Mouse (Mus musculus): ENCODE results near the gene Lypd3. TPM values are rescaled to one million over a fixed set of nuclear protein-coding genes. Genes with fewer than 3 reads are reported as not detected.

The Lypd3 gene
- polyA plus RNA-seq, 1 experiment, result not detected

DNA sequence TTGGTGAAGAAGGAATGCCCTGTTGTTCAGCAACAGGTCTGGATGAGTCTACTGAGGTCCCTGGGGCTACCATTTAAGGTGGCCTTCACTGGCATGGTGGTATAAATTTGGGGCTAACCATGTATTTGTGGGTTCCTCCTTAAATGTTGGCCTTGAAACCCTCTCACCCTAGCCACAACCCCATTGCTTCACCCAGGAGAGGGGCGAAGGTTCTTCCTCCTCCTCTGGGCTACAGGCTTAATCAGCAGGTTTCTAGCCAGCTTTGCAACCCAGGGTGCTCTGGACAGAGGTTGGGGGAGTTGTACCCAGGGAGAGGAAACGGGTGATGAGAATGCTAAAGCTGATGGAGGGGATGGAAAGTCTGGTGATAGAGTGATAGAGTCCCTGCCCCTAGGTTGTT lies 40.9 kb upstream of the Lypd3 start:
- Histone ChIP-seq H3K4me3 (ENCODE audit: insufficient read depth, low read length) (no peak overlapping the region), H3K4me1 (ENCODE audit: control insufficient read depth, insufficient read depth, low read length) (0 out of 2 replicates have a peak, but pooled peaks cover 2% of the 10 kb centered on the region), H3K27ac (ENCODE audit: insufficient read depth, low read length) (no peak overlapping the region)
- TF ChIP-seq CTCF (IDR thresholded peaks at IDR 0.05; ENCODE audit: borderline replicate concordance, insufficient read depth, low read length), result no peak
- TF ChIP-seq POLR2A (IDR thresholded peaks at IDR 0.05; ENCODE audit: low read depth, low read length), result no peak

DNA sequence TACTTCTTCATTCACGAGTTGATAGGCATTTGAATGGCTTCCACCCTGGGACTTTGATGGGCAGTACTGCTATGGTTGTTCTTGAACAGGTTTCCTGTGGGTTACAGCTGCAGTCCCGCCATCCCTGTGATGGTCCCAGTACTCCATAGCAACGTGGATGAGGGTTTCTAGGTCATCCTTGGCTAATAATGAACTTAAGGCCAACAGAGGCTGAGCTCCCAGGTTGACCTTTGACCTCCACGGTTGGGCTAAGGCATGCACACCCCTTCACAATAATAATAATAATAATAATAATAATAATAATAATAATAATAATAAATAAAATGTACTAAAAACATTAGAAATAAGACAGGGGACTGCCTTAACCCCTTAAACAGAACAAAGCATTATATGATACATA lies 38.2 kb upstream of the Lypd3 start:
- Histone ChIP-seq H3K4me1 (ENCODE audit: control insufficient read depth, insufficient read depth, low read length) (0 out of 2 replicates have a peak, but pooled peaks cover 2% of the 10 kb centered on the region), H3K27ac (ENCODE audit: insufficient read depth, low read length) (no peak overlapping the region), H3K4me3 (ENCODE audit: insufficient read depth, low read length) (no peak overlapping the region)
- no peak for TF ChIP-seq POLR2A (IDR thresholded peaks at IDR 0.05; ENCODE audit: low read depth, low read length)
- TF ChIP-seq CTCF (IDR thresholded peaks at IDR 0.05; ENCODE audit: borderline replicate concordance, insufficient read depth, low read length), result no peak

- TF ChIP-seq CTCF (IDR thresholded peaks at IDR 0.05; ENCODE audit: borderline replicate concordance, insufficient read depth, low read length) (no peak), POLR2A (IDR thresholded peaks at IDR 0.05; ENCODE audit: low read depth, low read length) (no peak)
- H3K4me3 ChIP-seq (ENCODE audit: insufficient read depth, low read length), result no peak overlapping the region
- H3K27ac ChIP-seq (ENCODE audit: insufficient read depth, low read length), result peak overlapping the region; percentile 43; the same call in 1 of the 2 replicates
- no peaks in the 10 kb centered on the region for H3K4me1 ChIP-seq (ENCODE audit: control insufficient read depth, insufficient read depth, low read length)
These were observed 36.9 kb upstream of the Lypd3 start for GRCm38 (mm10) chr7:24599211-24600067.

DNA sequence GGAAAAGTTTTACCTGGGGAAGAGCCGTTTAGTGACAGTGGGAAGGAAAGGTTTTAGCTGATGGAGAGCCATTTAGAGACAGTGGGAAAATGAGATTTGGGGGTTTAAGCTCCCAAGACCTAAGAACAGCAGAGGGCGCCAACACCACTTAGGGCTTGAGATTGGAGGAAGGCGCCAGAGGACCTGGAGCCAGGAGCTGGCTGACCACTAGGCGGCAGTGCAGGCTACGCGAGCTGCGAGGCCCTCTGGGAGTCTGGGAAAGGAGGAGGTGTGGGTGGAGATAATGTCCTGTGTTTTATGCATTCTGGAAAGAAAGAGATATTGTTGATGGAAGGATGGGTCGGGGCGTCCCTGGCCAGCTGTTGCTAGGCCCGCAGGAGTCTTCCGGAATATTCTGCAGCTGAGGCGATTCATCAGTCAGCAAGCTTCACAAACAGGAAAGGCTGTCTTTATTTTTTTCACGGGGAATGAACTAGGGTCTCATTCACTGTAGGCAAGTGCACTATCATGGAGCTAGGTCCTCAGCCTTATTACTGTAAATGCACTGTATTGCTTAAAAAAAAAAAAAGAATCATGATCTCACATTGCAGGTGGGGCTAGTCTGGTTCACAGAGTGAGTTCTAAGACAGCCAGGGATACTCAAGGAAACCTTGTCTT lies 35.3 kb upstream of the Lypd3 start:
- TF ChIP-seq CTCF (IDR thresholded peaks at IDR 0.05; ENCODE audit: borderline replicate concordance, insufficient read depth, low read length) (peak; percentile 100), POLR2A (IDR thresholded peaks at IDR 0.05; ENCODE audit: low read depth, low read length) (no peak)
- Histone ChIP-seq H3K4me3 (ENCODE audit: insufficient read depth, low read length) (no peak overlapping the region), H3K27ac (ENCODE audit: insufficient read depth, low read length) (no peak overlapping the region), H3K4me1 (ENCODE audit: control insufficient read depth, insufficient read depth, low read length) (no peaks in the 10 kb centered on the region)

DNA sequence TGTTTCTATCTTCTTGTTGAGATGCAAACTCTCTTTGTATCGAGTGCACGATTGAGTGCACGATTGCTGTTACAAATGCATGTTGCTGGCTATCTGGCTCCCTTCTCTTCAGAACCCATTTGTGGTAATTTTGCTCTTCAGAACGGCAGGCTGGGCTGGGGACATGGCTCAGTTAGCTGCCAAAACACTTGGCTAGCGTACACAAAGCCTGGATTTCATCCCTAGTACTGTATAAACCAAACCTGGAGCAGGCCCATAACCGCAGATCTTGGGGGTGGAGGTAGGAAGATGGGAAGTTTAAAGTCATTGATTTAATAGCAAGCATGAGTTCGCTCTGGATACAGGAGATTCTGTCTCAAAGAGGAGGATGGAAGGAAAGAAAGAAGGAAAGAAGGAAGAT lies 30.8 kb upstream of the Lypd3 start:
- TF ChIP-seq CTCF (IDR thresholded peaks at IDR 0.05; ENCODE audit: borderline replicate concordance, insufficient read depth, low read length) (no peak), POLR2A (IDR thresholded peaks at IDR 0.05; ENCODE audit: low read depth, low read length) (no peak)
- H3K27ac ChIP-seq (ENCODE audit: insufficient read depth, low read length), result no peak overlapping the region

DNA sequence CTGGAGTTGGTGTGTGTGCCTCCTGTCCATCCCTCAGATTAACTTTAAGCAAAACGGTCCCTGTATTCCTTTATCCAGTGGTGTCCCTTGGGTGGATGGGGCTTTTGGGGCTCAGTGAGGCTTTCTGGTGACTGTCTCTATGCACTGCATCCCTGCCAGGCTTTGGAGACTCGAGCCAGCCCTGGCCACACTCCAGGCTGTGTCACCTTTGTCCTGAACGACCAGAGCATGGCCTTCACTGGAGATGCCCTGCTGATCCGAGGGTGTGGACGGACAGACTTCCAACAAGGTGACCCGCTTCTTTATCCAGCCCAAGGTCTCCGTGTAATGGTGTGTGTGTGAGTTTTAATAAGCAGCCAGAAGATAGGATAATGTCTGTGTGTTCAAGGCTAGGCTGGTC lies 30.3 kb upstream of the Lypd3 start:
- no peaks in the 10 kb centered on the region for H3K4me1 ChIP-seq (ENCODE audit: control insufficient read depth, insufficient read depth, low read length)
- no peak overlapping the region for H3K27ac ChIP-seq (ENCODE audit: insufficient read depth, low read length)
- no peak for TF ChIP-seq CTCF (IDR thresholded peaks at IDR 0.05; ENCODE audit: borderline replicate concordance, insufficient read depth, low read length)
- TF ChIP-seq POLR2A (IDR thresholded peaks at IDR 0.05; ENCODE audit: low read depth, low read length), result no peak
- no peak overlapping the region for H3K4me3 ChIP-seq (ENCODE audit: insufficient read depth, low read length)

More for the DNA sequence above, 30.8 kb upstream of the Lypd3 start:
- Histone ChIP-seq H3K4me3 (ENCODE audit: insufficient read depth, low read length) (no peak overlapping the region), H3K4me1 (ENCODE audit: control insufficient read depth, insufficient read depth, low read length) (no peaks in the 10 kb centered on the region)

DNA sequence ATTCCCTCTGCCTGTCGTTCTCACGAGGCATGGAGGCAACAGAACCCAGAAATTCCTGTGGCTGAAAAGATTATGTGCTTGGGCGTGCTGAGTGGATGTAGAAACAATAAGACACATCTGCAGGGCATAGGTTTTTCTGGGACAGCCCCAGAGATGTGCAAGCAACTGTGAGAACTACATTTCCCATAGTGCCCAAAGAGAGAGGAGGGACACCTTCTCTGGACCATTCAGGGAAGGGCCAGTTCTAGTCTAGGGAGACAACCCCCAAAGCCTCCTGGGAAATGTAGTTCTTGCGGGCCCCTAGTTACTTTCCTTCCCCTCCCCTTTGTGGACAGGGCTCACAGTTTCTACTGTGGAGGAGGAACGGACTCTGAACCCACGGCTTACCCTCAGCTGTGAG lies 28.3 kb upstream of the Lypd3 start:
- Histone ChIP-seq H3K27ac (ENCODE audit: insufficient read depth, low read length) (no peak overlapping the region), H3K4me3 (ENCODE audit: insufficient read depth, low read length) (no peak overlapping the region), H3K4me1 (ENCODE audit: control insufficient read depth, insufficient read depth, low read length) (no peaks in the 10 kb centered on the region)
- TF ChIP-seq CTCF (IDR thresholded peaks at IDR 0.05; ENCODE audit: borderline replicate concordance, insufficient read depth, low read length) (no peak), POLR2A (IDR thresholded peaks at IDR 0.05; ENCODE audit: low read depth, low read length) (no peak)

DNA sequence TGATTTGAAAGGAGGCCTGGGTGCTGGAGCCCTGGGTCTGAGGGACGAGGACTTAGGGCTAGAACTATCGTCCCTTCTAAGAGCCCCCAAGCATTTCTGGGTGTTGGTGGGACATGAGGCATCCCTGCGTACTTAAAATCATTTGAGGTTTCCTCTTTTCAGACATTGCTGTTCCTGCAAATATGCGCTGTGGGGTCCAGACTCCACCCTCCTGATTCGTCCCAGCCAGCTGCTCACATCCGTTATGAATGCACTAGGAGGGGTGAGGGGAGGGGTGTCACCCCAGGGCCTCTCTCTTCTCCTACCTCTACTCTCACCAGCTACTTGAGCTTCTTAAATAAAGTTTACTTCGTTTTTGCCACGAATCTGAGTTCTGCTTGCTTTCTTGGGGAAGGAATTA lies 27.8 kb upstream of the Lypd3 start:
- H3K27ac ChIP-seq (ENCODE audit: insufficient read depth, low read length), result no peak overlapping the region
- no peaks in the 10 kb centered on the region for H3K4me1 ChIP-seq (ENCODE audit: control insufficient read depth, insufficient read depth, low read length)
- no peak for TF ChIP-seq CTCF (IDR thresholded peaks at IDR 0.05; ENCODE audit: borderline replicate concordance, insufficient read depth, low read length)
- no peak for TF ChIP-seq POLR2A (IDR thresholded peaks at IDR 0.05; ENCODE audit: low read depth, low read length)
- no peak overlapping the region for H3K4me3 ChIP-seq (ENCODE audit: insufficient read depth, low read length)

- Histone ChIP-seq H3K4me3 (ENCODE audit: insufficient read depth, low read length) (peak within 1 kb of the TSS; percentile 48), H3K4me1 (ENCODE audit: control insufficient read depth, insufficient read depth, low read length) (no peaks in the 10 kb centered on the region), H3K27ac (ENCODE audit: insufficient read depth, low read length) (no peak within 1 kb of the TSS)
- TF ChIP-seq CTCF (IDR thresholded peaks at IDR 0.05; ENCODE audit: borderline replicate concordance, insufficient read depth, low read length) (no peak), POLR2A (IDR thresholded peaks at IDR 0.05; ENCODE audit: low read depth, low read length) (no peak)
These were observed 26.0 kb upstream of the Lypd3 start, which contains the start of gene Phldb3 for GRCm38 (mm10) chr7:24610144-24610878. Gene Phldb3 (plus strand): TSS chr7:24610763.

All from embryonic fibroblast, embryonic 13.5 days (primary cell).